Mouse (Mus musculus) forebrain, postnatal 0 days (tissue): ENCODE results near the gene Gsg1l. TPM values are rescaled to one million over a fixed set of nuclear protein-coding genes. Genes with fewer than 3 reads are reported as not detected.

Experiments used
- ATAC-seq: fragments of 200-750 bp; cut with Nextera tagmentation; 2 replicates; pipeline ENCODE4 v1.8.0; 2017; ENCODE audit warnings: mild to moderate bottlenecking, moderate library complexity
- DNase-seq: peaks from one replicate; pipeline ENCODE4 v3.0.0-alpha.2; 2015
- H3K27ac ChIP-seq: fragments of 300-500 bp; sonication (generic); 2 replicates; pipeline ENCODE4 v1.5.1; 2014; ENCODE audit warnings: low read depth, mild to moderate bottlenecking, antibody characterized with exemption, low read length, moderate library complexity, mixed read lengths
- H3K27me3 ChIP-seq: fragments of 300-500 bp; sonication (generic); 2 replicates; pipeline ENCODE4 v1.6.1; 2014; ENCODE audit warnings: mild to moderate bottlenecking, low read length, mixed read lengths; ENCODE audit not compliant: insufficient read depth
- H3K36me3 ChIP-seq: fragments of 300-500 bp; sonication (generic); 2 replicates; pipeline ENCODE4 v1.6.1; 2014; ENCODE audit warnings: mild to moderate bottlenecking, moderate library complexity; ENCODE audit not compliant: insufficient read depth
- H3K4me1 ChIP-seq: fragments of 300-500 bp; sonication (generic); 2 replicates; pipeline ENCODE4 v1.6.1; 2014; ENCODE audit warnings: antibody characterized with exemption; ENCODE audit not compliant: insufficient read depth
- H3K4me2 ChIP-seq: fragments of 300-500 bp; sonication (generic); 2 replicates; pipeline ENCODE4 v1.6.1; 2014; ENCODE audit warnings: low read depth, mild to moderate bottlenecking, moderate library complexity
- H3K4me3 ChIP-seq: fragments of 300-500 bp; sonication (generic); 2 replicates; pipeline ENCODE4 v1.5.1; 2014; ENCODE audit warnings: low read depth, low read length, mixed read lengths
- H3K9ac ChIP-seq: fragments of 300-500 bp; sonication (generic); 2 replicates; pipeline ENCODE4 v1.6.1; 2014; ENCODE audit warnings: mild to moderate bottlenecking
- H3K9me3 ChIP-seq: fragments of 300-500 bp; sonication (generic); 2 replicates; pipeline ENCODE4 v1.6.1; 2016; ENCODE audit warnings: low read length
- CTCF ChIP-seq: sonication (generic); IDR thresholded peaks from 2 replicates; pipeline ENCODE4 v1.5.1; 2016; ENCODE audit warnings: antibody characterized with exemption, control low read depth, low read depth
- WGBS: fragments of 180-500 bp; shearing (Covaris S2); extraction: QIAGEN DNeasy Blood & Tissue Kit; methylation state at CpG from one replicate; pipeline ENCODE4 v1.1.7; 2014; 5-methylcytosine and 5-hydroxymethylcytosine counted together
- polyA plus RNA-seq: library from polyadenylated mRNA; unstranded; fragments of >200 nt; fragmentation: Nextera tagmentation; extraction: Ambion mirVana; gene quantifications from 2 replicates; pipeline ENCODE4 v1.2.1, GENCODE M21; 2015
- total RNA-seq: library from RNA; depleted of rRNA; stranded (reverse); fragments of >200 nt; gene quantifications from 2 replicates; pipeline ENCODE4 v1.2.3, GENCODE M21; 2014

Gsg1l gene
- total and polyA plus RNA-seq, 2 experiments from 2014 or later, result 10.7 to 20.0 TPM

- H3K4me1 ChIP-seq, result no peaks in the 10 kb centered on the region
- WGBS, result 62% methylated on average over 4 of the region's 4 CpGs
Observed at GRCm38 (mm10) chr7:125973874-125974273, 108.3 kb downstream of the Gsg1l start.

DNA sequence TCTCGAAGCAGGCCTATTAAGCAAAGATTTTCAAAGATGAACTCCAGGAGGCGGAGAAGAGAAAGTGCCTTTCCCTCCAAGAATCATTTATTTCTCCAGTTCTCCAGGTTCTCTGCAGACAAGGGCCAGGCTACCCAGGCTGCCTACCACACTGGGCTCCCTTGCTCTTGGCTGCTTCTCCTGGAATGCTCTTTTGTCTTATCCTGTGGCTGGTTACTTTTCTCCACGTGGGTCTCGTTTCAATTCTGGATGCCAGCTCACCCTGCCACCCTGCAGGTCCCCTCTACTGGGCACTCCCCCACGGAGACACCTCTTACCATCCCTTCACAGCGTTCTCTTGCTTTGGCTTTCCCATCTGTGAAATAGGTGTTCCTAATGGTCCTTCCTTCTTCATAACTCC, 109.4 kb downstream of the Gsg1l start:
- whole genome bisulfite sequencing, result 44% methylated on average over 6 of the region's 6 CpGs
- Histone ChIP-seq H3K27ac (0 out of 2 replicates have a peak overlapping the region, but pooled peaks have one; percentile 5), H3K9ac (no peak overlapping the region), H3K4me2 (no peak overlapping the region), H3K4me3 (no peak overlapping the region), H3K4me1 (no peaks in the 10 kb centered on the region), H3K36me3 (no peaks in the 10 kb centered on the region), H3K9me3 (no peaks in the 10 kb centered on the region), H3K27me3 (no peaks in the 10 kb centered on the region)
- DNase-seq (no peak), ATAC-seq (no peak)
- no peak for TF ChIP-seq CTCF

More at GRCm38 (mm10) chr7:125973874-125974273, 108.3 kb downstream of the Gsg1l start:
- DNase-seq (no peak), ATAC-seq (no peak)
- H3K9me3 ChIP-seq, result no peaks in the 10 kb centered on the region
- TF ChIP-seq CTCF, result no peak
- H3K4me2 ChIP-seq, result no peak overlapping the region
- no peak overlapping the region for H3K9ac ChIP-seq
- H3K27ac ChIP-seq, result no peak overlapping the region
- H3K36me3 ChIP-seq, result no peaks in the 10 kb centered on the region
- H3K27me3 ChIP-seq, result no peaks in the 10 kb centered on the region
- H3K4me3 ChIP-seq, result no peak overlapping the region

GRCm38 (mm10) chr7:125972174-125972672, 110.0 kb downstream of the Gsg1l start:
- Histone ChIP-seq H3K4me3 (no peak overlapping the region), H3K27me3 (no peaks in the 10 kb centered on the region), H3K9me3 (no peaks in the 10 kb centered on the region), H3K4me1 (no peaks in the 10 kb centered on the region), H3K36me3 (no peaks in the 10 kb centered on the region), H3K4me2 (no peak overlapping the region), H3K27ac (no peak overlapping the region), H3K9ac (no peak overlapping the region)
- TF ChIP-seq CTCF, result no peak
- WGBS, result 24% methylated on average over 7 of the region's 7 CpGs
- DNase-seq (no peak), ATAC-seq (peak; percentile 27; the same call in 1 of the 2 replicates)

- no peak for TF ChIP-seq CTCF
- Histone ChIP-seq H3K9me3 (no peaks in the 10 kb centered on the region), H3K4me3 (no peak overlapping the region), H3K27ac (no peak overlapping the region), H3K36me3 (no peaks in the 10 kb centered on the region), H3K27me3 (no peaks in the 10 kb centered on the region), H3K4me1 (no peaks in the 10 kb centered on the region), H3K4me2 (no peak overlapping the region), H3K9ac (no peak overlapping the region)
- DNase-seq, result no peak
- no peak for ATAC-seq
- 87% methylated on average over 3 of the region's 3 CpGs for WGBS
Observed at GRCm38 (mm10) chr7:125969076-125969475, 113.1 kb downstream of the Gsg1l start.

DNA sequence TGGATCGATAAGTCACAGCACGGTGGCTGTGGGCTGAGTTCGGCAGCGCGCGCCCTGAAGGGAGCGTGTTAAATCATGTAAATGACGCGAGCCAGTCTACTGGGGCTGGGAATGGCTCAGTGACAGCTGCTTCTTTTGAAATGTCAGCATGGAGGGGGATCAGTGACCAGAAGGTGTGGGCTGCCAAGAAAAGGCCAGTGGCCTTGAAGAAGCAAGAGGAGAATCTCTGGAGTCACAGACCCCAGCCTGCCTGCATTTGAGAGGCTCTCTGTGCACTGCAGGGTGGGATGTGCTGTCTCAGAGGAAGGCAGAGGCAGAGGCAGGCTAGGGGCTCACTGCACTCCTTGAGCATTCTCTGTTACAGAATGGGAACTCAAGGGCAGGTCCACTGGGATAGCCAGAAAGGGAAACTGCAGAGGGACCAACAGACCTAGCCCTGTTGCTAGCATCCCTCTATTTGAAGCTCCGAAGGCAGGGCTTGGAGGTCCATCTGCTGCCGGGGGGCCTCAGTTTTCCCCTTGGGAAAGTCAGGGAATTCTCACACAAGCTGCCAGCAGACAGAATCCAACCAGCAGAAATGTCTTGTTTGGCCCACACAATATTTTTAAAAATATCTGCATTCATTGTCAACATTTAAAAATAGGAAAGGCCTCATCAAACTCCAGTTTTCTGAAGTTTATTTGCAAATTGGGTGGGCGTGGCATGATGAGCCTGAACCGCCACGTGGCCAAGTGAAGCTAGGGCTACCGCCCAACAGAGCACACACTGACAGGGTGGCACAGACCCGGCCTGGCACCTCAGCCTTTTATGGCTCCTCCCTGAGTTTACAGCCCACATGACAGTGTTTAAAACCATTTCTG, 115.6 kb downstream of the Gsg1l start:
- no peak overlapping the region for H3K4me2 ChIP-seq
- H3K9ac ChIP-seq, result no peak overlapping the region
- DNase-seq (no peak), ATAC-seq (no peak)
- H3K4me3 ChIP-seq, result no peak overlapping the region
- H3K36me3 ChIP-seq, result no peaks in the 10 kb centered on the region
- 55% methylated on average over 16 of the region's 16 CpGs for WGBS
- no peaks in the 10 kb centered on the region for H3K4me1 ChIP-seq
- H3K27me3 ChIP-seq, result no peaks in the 10 kb centered on the region
- H3K27ac ChIP-seq, result no peak overlapping the region
- H3K9me3 ChIP-seq, result no peaks in the 10 kb centered on the region
- TF ChIP-seq CTCF, result no peak

GRCm38 (mm10) chr7:125964087-125964607, 118.1 kb downstream of the Gsg1l start:
- Histone ChIP-seq H3K9ac (no peak overlapping the region), H3K9me3 (no peaks in the 10 kb centered on the region), H3K36me3 (no peaks in the 10 kb centered on the region), H3K4me3 (no peak overlapping the region), H3K4me2 (no peak overlapping the region), H3K27ac (no peak overlapping the region), H3K4me1 (no peaks in the 10 kb centered on the region), H3K27me3 (no peaks in the 10 kb centered on the region)
- 37% methylated on average over 8 of the region's 8 CpGs for WGBS
- DNase-seq (peak; percentile 64), ATAC-seq (peak; percentile 86)
- TF ChIP-seq CTCF, result no peak
